Mouse (Mus musculus) heart, embryonic 13.5 days (tissue): Measurements from ENCODE around the gene Zfp985. TPM values are rescaled to one million over a fixed set of nuclear protein-coding genes. Genes with fewer than 3 reads are reported as not detected.
"Not testable (repeated sequence)": the region's sequence is repeated elsewhere in the genome, so short reads cannot be mapped to it uniquely, and the experiment has no call there.

ENCODE experiments used
- ATAC-seq: fragments of 200-750 bp; cut with Nextera tagmentation; 2 replicates; pipeline ENCODE4 v1.8.0; 2017; ENCODE audit warnings: moderate TSS enrichment; ENCODE audit not compliant: insufficient number of reproducible peaks, low FRiP score, low TSS enrichment; ENCODE audit errors: extremely low read depth
- H3K27ac ChIP-seq: fragments of 300-500 bp; sonication (generic); replicated peaks from 2 replicates; pipeline ENCODE4 v1.5.1; 2015; ENCODE audit warnings: moderate library complexity, mild to moderate bottlenecking, inconsistent platforms
- H3K27me3 ChIP-seq: fragments of 300-500 bp; sonication (generic); replicated peaks from 2 replicates; pipeline ENCODE4 v1.6.1; 2015; ENCODE audit warnings: mild to moderate bottlenecking, inconsistent platforms
- H3K36me3 ChIP-seq: fragments of 300-500 bp; sonication (generic); 2 replicates; pipeline ENCODE4 v1.6.1; 2015; ENCODE audit warnings: mild to moderate bottlenecking, inconsistent platforms
- H3K4me1 ChIP-seq: fragments of 300-500 bp; sonication (generic); 2 replicates; pipeline ENCODE4 v1.6.1; 2015; ENCODE audit warnings: inconsistent platforms
- H3K4me2 ChIP-seq: fragments of 300-500 bp; sonication (generic); 2 replicates; pipeline ENCODE4 v1.6.1; 2015; ENCODE audit warnings: inconsistent platforms, mild to moderate bottlenecking, moderate library complexity
- H3K4me3 ChIP-seq: fragments of 300-500 bp; sonication (generic); 2 replicates; pipeline ENCODE4 v1.5.1; 2015; ENCODE audit warnings: moderate library complexity, mild to moderate bottlenecking, inconsistent platforms
- H3K9ac ChIP-seq: fragments of 300-500 bp; sonication (generic); 2 replicates; pipeline ENCODE4 v1.6.1; 2015; ENCODE audit warnings: inconsistent platforms, mild to moderate bottlenecking, moderate library complexity
- H3K9me3 ChIP-seq: fragments of 300-500 bp; sonication (generic); 2 replicates; pipeline ENCODE4 v1.6.1; 2016; ENCODE audit warnings: inconsistent platforms
- WGBS: fragments of 180-500 bp; shearing (Covaris S2); methylation state at CpG from one replicate; pipeline ENCODE4 v1.1.7; 2015; ENCODE audit warnings: mixed read lengths; 5-methylcytosine and 5-hydroxymethylcytosine counted together
- polyA plus RNA-seq: library from polyadenylated mRNA; unstranded; fragments of >200 nt; fragmentation: Nextera tagmentation; extraction: Ambion mirVana; gene quantifications from 2 replicates; pipeline ENCODE4 v1.2.1, GENCODE M21; 2015

Zfp985 gene
- polyA plus RNA-seq = 0.07 and 0.10 TPM in 2 replicates

- peaks cover 44% of the 10 kb centered on the region for H3K9me3 ChIP-seq
- not testable (repeated sequence) for H3K4me1 ChIP-seq, H3K36me3 ChIP-seq, H3K27me3 ChIP-seq, H3K4me2 ChIP-seq, H3K27ac ChIP-seq, H3K4me3 ChIP-seq, ATAC-seq, H3K9ac ChIP-seq
- 67% methylated on average over 5 of the region's 5 CpGs for WGBS
Observed at GRCm38 (mm10) chr4:147553071-147553470, at the start of gene Zfp985. Gene Zfp985 (plus strand): TSS chr4:147553277.

- Histone ChIP-seq H3K9me3 (peaks cover 35% of the 10 kb centered on the region), H3K4me3 (no peak overlapping the region), H3K4me1 (no peaks in the 10 kb centered on the region), H3K27ac (no peak overlapping the region), H3K4me2 (no peak overlapping the region), H3K27me3 (no peaks in the 10 kb centered on the region), H3K9ac (no peak overlapping the region), H3K36me3 (peaks cover 26% of the 10 kb centered on the region)
- 70% methylated on average over 2 of the region's 2 CpGs for WGBS
- ATAC-seq = no peak
Observed at GRCm38 (mm10) chr4:147509174-147509573, 43.9 kb upstream of the Zfp985 start.

GRCm38 (mm10) chr4:147518981-147519380, 34.1 kb upstream of the Zfp985 start:
- H3K9ac ChIP-seq = no peak overlapping the region
- H3K36me3 ChIP-seq = peaks cover 17% of the 10 kb centered on the region
- H3K4me2 ChIP-seq = no peak overlapping the region
- H3K9me3 ChIP-seq = peaks cover 81% of the 10 kb centered on the region
- H3K4me3 ChIP-seq = no peak overlapping the region
- no peaks in the 10 kb centered on the region for H3K4me1 ChIP-seq
- no peak for ATAC-seq
- WGBS = 65% methylated on average over 2 of the region's 2 CpGs
- no peak overlapping the region for H3K27ac ChIP-seq
- H3K27me3 ChIP-seq = no peaks in the 10 kb centered on the region

GRCm38 (mm10) chr4:147520100-147520499, 33.0 kb upstream of the Zfp985 start:
- Histone ChIP-seq H3K9me3 (peaks cover 83% of the 10 kb centered on the region), H3K4me2 (no peak overlapping the region), H3K4me1 (no peaks in the 10 kb centered on the region), H3K4me3 (no peak overlapping the region), H3K27me3 (no peaks in the 10 kb centered on the region), H3K9ac (no peak overlapping the region), H3K36me3 (peaks cover 15% of the 10 kb centered on the region; the same call in 1 of the 2 replicates), H3K27ac (no peak overlapping the region)
- no peak for ATAC-seq

- Histone ChIP-seq H3K4me1 (no peaks in the 10 kb centered on the region), H3K9ac (no peak overlapping the region), H3K9me3 (peaks cover 78% of the 10 kb centered on the region), H3K27me3 (no peaks in the 10 kb centered on the region), H3K4me3 (no peak overlapping the region), H3K4me2 (no peak overlapping the region), H3K36me3 (no peaks in the 10 kb centered on the region), H3K27ac (no peak overlapping the region)
- WGBS = 65% methylated on average over 1 of the region's 1 CpGs
- ATAC-seq = no peak
Observed at GRCm38 (mm10) chr4:147525125-147525524, 28.0 kb upstream of the Zfp985 start.

GRCm38 (mm10) chr4:147530366-147530765, 22.7 kb upstream of the Zfp985 start:
- H3K4me2 ChIP-seq = no peak overlapping the region
- H3K9ac ChIP-seq = no peak overlapping the region
- H3K9me3 ChIP-seq = peaks cover 57% of the 10 kb centered on the region
- H3K27ac ChIP-seq = no peak overlapping the region
- WGBS = 64% methylated on average over 1 of the region's 1 CpGs
- no peaks in the 10 kb centered on the region for H3K36me3 ChIP-seq
- H3K4me1 ChIP-seq = no peaks in the 10 kb centered on the region
- no peak for ATAC-seq
- no peak overlapping the region for H3K4me3 ChIP-seq
- no peaks in the 10 kb centered on the region for H3K27me3 ChIP-seq

- not testable (repeated sequence) for H3K4me1 ChIP-seq, H3K4me3 ChIP-seq, H3K4me2 ChIP-seq, H3K27me3 ChIP-seq, H3K27ac ChIP-seq, H3K36me3 ChIP-seq, ATAC-seq, H3K9ac ChIP-seq
- H3K9me3 ChIP-seq = peaks cover 57% of the 10 kb centered on the region
Observed at GRCm38 (mm10) chr4:147535916-147536315, 17.2 kb upstream of the Zfp985 start.

GRCm38 (mm10) chr4:147537702-147538101, 15.4 kb upstream of the Zfp985 start:
- peaks cover 52% of the 10 kb centered on the region for H3K9me3 ChIP-seq
- 68% methylated on average over 2 of the region's 2 CpGs for WGBS
- no peak overlapping the region for H3K9ac ChIP-seq
- H3K4me1 ChIP-seq = no peaks in the 10 kb centered on the region
- no peak overlapping the region for H3K27ac ChIP-seq
- ATAC-seq = no peak; the same call in 1 of the 2 replicates
- no peak overlapping the region for H3K4me2 ChIP-seq
- H3K27me3 ChIP-seq = no peaks in the 10 kb centered on the region
- no peak overlapping the region for H3K4me3 ChIP-seq
- no peaks in the 10 kb centered on the region for H3K36me3 ChIP-seq

- H3K9me3 ChIP-seq = peaks cover 60% of the 10 kb centered on the region
- H3K27me3 ChIP-seq, H3K4me3 ChIP-seq, H3K4me2 ChIP-seq, H3K27ac ChIP-seq, H3K4me1 ChIP-seq, ATAC-seq, H3K36me3 ChIP-seq, H3K9ac ChIP-seq: not testable (repeated sequence)
- WGBS = 70% methylated on average over 3 of the region's 3 CpGs
Observed at GRCm38 (mm10) chr4:147539918-147540317, 13.2 kb upstream of the Zfp985 start, which contains the start of gene Gm16503. Gene Gm16503 (plus strand): TSS chr4:147540218.

- Histone ChIP-seq H3K27ac (no peak overlapping the region), H3K9me3 (peaks cover 49% of the 10 kb centered on the region), H3K4me3 (no peak overlapping the region), H3K27me3 (no peaks in the 10 kb centered on the region), H3K4me1 (no peaks in the 10 kb centered on the region), H3K9ac (no peak overlapping the region), H3K4me2 (no peak overlapping the region), H3K36me3 (no peaks in the 10 kb centered on the region)
- no peak for ATAC-seq
Observed at GRCm38 (mm10) chr4:147541105-147541504, 12.0 kb upstream of the Zfp985 start.

- not testable (repeated sequence) for H3K4me3 ChIP-seq, H3K9ac ChIP-seq, H3K36me3 ChIP-seq, H3K4me1 ChIP-seq, ATAC-seq, H3K27me3 ChIP-seq, H3K27ac ChIP-seq, H3K4me2 ChIP-seq
- 49% methylated on average over 2 of the region's 2 CpGs for WGBS
- H3K9me3 ChIP-seq = peaks cover 48% of the 10 kb centered on the region
Observed at GRCm38 (mm10) chr4:147554361-147554760, 1.3 kb downstream of the Zfp985 start.

- not testable (repeated sequence) for H3K27me3 ChIP-seq, H3K36me3 ChIP-seq, H3K4me3 ChIP-seq, H3K4me2 ChIP-seq, H3K4me1 ChIP-seq, H3K9ac ChIP-seq, ATAC-seq, H3K27ac ChIP-seq
- H3K9me3 ChIP-seq = peaks cover 41% of the 10 kb centered on the region
- WGBS = 34% methylated on average over 1 of the region's 1 CpGs
Observed at GRCm38 (mm10) chr4:147556921-147557320, 3.8 kb downstream of the Zfp985 start.
